Mouse (Mus musculus) Muller cell, postnatal 12 days (primary cell): ENCODE data around the gene Napepld.
A peak's percentile ranks its signal among the peaks of the same experiment; 100 is the strongest.
"Not testable (repeated sequence)": the region's sequence is repeated elsewhere in the genome, so short reads cannot be mapped to it uniquely, and the experiment has no call there.

ENCODE experiments used
- DNase-seq: peaks from one replicate; pipeline ENCODE4 v3.0.0-alpha.2; 2015; ENCODE audit errors: inconsistent ontology term

Napepld gene

DNA sequence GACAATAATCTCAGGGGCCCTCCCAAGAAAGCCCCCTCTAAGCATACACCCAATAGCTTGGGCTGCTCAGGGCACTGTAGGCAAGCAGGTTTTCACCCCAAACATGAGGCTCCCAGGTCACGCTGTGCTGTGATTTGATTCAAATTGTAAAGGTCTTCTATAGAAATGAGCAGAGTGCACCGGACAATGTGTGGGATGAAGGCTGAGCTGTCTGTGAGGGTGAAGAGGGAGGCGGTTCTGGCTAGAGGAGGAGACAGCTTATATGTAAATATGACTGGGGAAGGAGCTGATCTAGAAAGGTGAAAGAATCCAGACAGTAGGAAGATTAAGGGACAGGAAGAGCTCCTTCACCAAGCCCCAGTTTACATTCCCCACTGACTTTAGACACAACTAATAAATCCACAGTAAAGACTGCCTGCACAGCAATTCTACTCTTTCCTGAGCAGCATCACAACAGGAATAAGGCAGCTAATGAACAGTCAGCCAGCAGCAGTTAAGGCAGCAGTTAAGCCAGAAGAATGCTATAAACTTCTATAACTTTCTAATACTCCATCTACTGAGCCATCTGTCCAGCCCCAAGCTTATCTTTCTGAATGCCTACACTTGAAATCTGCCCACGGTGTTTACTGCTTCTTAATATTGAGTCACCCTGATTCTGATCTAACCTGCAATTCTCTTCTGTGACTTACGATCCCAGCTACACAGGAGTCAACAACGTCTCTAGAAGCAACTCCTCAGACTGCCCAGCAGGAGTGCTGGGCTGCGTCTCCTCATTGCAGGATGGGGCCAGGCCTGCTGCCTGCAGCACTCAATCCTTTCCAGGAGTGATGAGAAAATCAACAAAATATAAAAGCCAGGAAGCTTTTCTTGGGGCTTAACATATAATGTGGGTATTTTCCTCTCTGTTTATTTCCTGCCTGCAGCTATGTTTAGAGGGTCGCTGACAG, 33.7 kb downstream of the Napepld start:
- no peak for DNase-seq

DNA sequence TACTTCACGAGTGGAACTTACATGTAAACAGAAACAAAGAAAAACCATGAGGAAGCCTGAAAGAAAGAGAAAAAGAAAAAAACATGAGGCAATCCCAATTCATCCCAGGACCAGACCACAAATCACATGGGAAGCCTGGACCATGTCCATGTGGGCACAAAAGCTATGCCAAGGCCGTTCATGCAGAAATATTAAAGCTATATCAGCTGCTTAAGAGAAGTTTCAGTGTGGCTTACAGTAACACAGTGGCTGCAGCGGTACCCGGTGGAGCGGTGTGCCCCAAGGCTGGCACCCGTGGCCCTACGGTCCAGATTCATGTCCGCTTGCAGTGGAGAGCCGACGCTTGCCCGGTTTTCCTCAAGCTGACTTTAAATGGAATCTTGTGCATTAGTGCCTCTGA, 38.1 kb downstream of the Napepld start:
- peak; percentile 50 for DNase-seq

DNA sequence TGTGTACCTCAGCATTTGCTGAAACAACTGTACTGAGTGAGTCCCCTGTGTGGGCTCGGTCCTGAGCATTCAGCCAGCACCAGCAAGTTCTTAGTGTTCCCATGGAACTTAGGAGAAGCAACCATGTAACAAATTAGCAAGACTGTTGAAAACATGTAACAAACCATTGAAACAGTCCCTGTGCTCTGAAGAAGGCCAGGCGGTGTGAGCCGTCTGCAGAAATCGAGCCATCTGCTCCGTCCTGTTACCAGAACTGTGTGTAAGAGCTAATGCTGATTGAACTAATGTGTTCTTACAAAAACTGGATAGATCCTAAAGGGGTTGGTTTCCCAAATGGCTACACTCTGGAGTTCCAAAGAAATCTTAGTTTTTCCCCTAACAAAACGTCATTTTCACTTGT, 40.3 kb downstream of the Napepld start:
- no peak for DNase-seq

DNA sequence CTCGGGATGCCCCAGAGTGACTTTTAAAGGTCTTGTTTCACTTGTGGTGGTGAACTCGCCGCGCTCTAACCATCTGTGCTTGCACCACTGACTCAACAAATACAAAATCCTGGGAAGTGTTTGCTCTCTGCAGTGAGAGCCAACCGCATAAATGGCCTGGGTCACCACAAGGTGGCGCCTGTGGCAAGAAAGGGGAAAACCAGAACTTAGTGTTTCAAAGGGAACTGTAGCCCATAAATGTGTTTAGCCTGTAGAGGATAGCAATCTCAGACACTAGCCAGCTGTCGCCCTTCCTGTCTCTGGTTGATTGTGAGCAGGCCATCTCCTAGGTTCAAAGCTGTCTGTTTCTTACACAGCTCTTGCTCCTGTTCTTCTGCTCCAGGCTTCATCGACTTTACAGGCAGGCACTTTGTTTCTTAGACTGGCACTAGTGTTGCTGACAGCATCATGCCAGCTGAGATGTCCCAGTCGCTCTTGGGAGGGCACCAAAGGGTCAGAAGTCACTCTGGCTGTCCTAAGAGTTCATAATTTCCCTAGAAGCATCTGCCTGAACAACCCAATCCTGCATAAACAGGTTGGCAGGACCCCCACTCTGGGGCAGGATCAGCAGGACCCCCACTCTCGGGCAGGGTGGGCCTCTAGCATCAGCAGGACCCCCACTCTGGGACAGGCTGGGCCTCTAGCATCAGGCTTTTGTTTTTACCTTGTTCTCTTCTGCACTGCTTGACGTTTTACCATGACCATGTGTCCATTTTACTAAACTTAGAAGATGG, 42.4 kb downstream of the Napepld start:
- DNase-seq: peak; percentile 61

DNA sequence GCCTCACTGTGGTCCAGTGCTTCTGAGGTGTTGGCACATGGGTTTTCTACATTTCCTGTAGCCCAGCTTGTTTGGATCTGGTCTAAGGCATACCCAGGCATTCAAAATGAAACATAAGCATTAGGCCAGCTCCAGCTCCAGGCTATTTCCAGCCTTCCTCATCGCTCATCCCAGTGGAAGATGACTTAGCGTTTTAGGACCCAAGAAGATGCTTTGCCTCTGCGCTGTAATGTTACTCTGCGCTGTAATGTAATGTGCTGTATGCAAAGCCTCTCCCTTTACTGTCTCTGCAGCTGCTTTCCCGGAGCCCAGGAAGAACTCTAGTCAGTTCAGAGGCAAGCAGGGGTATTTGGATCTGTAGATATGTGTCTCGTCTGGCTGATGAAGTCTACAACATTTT, 43.2 kb downstream of the Napepld start:
- DNase-seq: no peak

DNA sequence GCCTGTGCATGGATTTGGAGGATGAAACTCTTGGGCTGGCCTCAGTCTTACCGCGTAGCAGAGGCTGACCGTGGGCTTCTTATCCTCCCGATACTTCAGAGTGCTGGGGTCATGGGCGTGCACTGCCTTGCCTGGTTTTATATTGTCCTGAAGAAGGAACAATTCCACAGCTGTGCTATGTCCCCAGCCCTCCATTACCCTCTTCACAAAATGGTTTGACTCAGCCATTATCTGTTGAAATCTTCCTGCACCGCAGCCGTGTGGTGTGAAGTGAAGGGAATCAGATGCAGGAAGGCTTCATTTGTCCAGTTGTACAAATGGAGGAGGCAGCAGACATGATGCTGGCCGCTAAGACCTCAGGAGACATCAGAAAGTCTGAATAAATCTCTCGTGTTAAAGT, 44.3 kb downstream of the Napepld start:
- DNase-seq: no peak

DNA sequence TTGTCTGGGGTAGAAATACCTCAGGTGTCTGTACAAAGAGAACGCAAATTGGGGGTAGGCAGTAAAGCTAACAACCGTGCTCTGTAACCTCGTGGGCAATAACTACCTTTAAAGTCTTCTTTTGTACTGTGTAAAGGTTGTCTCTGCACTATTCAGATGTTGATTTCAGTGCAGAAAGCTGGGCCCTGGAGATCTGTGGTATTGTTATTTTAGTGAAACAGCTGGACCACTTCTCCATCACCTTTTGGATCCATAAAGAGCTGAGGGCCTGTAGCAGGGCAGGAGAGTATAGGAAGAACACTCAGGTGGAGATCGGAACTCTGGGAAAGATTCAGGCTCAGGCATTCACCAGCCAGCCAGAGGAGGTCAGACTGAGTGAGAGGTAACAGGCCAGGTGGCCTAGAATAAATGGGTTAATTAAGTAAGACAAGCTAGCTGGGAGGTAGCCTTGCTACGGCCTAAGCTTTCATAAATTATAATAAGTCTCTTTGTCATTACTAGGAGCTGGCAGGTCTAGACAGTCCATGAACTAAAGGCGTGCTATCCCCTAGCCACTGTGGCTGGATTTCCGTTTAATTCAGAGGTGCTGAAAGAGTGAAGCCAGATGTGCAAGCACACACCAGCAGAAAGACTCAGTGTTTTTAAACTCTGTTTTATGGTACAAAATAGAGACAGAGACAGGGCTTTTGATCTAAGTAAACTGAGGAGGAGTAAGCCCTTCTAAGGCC, 49.1 kb downstream of the Napepld start:
- no peak for DNase-seq

DNA sequence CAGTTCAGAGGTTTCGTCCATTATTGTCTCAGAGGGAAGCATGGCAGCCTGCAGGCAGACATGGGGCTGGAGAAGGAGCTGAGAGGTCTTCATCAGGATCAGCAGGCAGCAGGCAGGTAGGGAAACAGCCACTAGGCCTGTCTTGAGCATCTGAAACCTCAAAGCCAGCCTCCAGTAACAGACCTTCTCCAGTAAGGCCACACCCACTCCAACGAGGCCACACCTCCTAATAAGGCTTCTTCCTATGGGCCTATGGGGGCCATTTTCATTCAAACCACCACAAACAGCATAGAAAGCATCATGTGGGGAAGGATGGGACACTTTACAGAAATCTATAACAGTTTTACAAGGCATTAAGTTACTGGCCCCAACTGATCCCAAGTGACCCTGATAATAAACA, 50.5 kb downstream of the Napepld start:
- DNase-seq: no peak

DNA sequence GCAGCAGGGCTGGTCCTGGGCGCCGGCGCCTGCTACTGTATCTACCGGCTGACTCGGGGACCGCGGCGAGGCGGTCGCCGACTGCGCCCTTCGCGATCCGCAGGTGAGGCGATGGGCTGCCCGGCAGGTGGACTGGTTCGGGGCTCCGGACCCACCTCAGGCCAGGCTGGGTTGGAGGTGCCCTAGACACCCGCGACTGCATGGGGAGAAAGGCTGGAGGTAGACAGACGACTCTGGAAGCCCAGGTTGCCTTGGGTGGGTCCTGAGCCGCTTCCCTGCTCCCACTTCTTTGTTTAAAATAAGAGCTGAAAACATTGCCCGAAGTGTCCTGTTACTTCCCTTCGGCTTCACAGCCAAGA, 55.1 kb downstream of the Napepld start:
- DNase-seq: no peak

DNA sequence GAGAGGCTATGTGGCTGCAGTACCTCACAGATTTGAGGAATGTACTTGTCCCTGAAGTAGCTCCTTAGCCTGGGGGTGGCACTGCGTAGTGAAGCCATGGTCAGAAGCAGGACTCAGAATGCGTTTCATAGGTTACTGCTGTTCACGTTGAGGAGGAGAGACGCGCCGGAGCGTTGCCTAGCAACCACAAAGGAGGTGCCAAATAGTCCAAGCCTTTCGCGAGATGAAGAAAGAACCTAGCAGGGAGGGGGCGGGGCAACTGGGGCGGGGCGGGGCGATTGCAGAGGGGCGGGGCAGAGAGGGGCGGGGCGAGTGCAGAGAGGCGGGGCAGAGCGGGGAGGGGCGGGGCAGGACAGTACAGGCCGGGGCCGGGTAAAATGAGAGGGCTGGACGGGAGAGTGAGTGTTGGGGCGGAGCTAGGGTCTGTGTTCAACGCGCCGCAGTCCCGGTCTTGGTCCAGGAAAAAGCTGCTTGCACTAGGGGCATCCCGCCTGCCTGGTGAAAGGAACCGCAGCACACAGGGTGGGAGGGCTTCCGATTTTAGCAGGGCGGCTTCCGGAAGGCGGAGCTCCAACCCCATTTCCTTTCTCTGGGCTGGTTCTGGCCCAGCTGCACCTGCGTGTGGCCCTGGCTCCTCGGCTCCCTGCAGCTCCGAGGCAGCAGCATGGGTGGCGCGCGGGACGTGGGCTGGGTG, 55.6 kb downstream of the Napepld start, which contains the start of the genes Fbxl13 and Armc10:
TSS of gene Fbxl13 (minus strand) at position 196 of the 694 bp plus-strand sequence.
TSS of gene Armc10 (plus strand) at position 375 of the 694 bp plus-strand sequence.
- DNase-seq: peak; percentile 92

DNA sequence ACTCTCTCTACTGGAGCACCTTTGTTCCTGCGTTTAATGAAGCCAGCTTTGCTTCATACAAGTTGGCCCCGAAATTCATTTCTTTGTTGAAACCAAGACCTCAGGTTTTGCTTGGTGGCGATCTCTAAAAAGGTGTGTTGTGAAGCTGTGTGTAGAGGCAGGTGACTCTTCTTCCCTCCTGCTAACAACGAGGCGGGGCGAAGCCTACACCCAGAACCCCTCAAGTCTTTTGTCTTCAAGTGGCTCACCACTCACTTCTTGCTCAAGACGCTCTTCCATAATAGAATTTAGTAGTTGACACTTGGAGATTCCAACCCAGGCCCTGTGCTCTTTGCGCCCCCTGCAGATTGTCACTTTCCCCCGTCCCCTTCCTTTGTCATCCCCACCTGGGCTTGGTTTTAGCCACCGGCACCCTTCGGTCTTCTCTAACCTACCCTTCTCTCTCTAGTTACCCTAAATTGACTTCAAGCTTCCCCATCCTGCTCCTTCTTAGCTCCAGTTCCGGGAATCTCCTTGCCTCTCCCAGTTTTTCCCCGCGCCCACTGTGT, 56.2 kb downstream of the Napepld start:
- no peak for DNase-seq

DNA sequence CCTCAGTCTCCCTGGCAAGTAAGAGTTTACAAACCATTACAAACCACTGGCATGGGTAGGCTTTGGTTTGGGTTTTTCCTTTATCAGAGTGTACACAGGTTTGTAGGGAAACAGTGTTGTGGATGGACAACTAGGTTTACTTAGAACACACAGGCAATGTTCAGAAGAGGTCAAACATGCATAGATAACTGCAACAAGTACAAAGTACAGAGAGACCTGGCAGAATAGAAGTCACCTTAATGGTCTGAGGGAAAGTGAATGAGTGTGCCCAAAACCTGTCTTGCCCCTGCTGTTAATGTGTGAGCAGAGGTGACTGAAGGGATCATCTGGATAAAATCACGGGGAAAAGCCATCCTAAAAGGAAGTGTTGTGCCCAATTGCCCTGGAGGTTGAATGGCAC, 57.6 kb downstream of the Napepld start:
- no peak for DNase-seq

DNA sequence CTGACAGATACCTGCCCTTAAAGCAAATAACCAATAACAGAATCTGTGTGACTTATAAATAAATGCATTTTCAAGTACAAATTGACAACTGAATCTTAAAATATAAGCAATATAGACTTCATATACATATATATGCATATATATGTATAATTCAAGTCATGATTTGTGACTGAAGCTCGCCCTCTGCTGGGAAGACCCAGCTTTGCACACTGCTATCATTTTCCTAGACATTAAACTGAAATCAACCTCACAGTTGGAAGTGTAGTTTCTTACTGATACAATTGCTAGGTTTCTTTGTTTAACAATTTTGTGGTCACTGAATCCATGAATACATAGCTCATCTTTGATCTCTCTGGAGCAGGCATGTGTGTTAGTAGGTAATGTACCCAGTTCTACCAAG, 60.2 kb downstream of the Napepld start:
- DNase-seq: no peak

DNA sequence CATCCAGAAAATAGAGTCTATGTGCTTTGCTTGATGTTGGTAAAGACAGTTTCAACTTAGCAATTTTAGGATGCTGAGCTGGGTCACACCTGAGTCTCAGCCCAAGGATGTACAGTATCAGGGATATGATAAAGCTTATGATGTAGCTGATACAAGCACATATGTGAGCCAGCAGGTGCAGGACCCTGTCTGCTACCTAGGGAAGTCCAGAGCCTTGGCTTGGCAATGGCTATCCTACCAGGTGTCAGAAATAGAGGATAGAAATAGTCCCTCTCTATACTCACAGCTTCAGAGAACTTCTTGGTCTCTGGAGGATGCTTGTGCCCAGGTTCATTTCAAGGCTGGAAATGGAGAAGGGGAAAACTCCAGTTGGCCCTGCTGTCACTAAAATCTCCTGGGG, 75.3 kb downstream of the Napepld start:
- DNase-seq: no peak

DNA sequence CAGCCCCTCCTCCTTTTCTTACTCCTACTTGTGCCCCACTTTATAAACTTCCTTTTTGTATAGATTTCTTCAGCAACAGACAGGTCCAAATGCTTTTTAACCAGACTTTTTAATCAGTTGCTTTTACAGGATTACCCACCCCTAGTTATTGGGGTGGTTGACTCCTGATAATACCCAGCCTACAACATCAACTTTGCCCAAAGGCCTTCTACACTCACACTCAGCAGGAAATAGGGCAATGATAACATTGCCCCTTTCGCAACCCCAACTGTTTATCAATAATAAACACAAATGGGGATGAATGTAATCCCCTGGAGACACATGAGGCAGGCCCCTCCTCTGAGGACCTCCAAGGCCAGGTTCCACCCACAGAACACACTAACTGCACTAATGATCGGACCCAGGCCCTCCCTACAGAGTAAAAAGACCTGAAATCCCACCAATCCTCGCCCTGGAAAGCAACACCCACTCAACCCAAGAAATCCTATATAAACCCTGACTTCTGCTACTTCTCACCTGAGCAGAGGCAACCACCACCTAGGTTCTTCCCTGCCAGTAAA, 84.7 kb downstream of the Napepld start:
- no peak for DNase-seq

DNA sequence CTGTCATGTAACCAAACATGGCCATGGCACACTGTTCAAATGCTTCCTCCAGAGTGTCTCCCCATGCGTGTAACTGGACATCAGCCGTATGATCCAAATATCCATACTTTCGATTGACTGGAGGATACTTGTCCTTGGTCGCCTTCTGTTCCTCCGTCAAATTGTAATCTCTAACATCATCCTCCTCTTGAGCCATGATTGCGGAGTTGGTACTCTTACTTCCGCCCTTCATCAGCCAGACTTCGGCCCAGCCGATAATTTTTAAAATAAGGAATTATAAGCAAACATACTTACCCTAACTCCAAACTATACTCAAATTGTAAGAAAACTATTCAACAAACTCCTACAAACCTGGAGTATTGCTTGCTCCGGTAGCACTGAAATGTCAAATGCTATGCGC, 86.9 kb downstream of the Napepld start:
- DNase-seq: not testable (repeated sequence)
